Comparison of ENCODE assay signal across 10 mouse cellular contexts in genomic region chr8:126012334-126012733, GRCm38 (mm10). TPM values are rescaled to one million over a fixed set of nuclear protein-coding genes. Genes with fewer than 3 reads are reported as not detected.
"Had no signal": no experiment of that assay in that cellular context is flagged by ENCODE, and none has a peak within 500 bp of the region (broad histone marks: within the 10 kb centered on the region; RNA-seq: fewer than 3 reads in every experiment).

No protein-coding gene starts in this region.

- DNase-seq: kidney, postnatal 10 days; kidney, postnatal 4 days; left cerebral cortex, postnatal 4 days; lung, adult 2 months; lung, postnatal 36 days; midbrain, embryonic 14.5 days; right cerebral cortex, adult 18-20 months; right cerebral cortex, postnatal 25 days; thymus, postnatal 36 days had no signal

RNA-seq across cellular contexts. Expression of gene Kcnk1, which starts 17.4 kb away (rescaled TPM):
- total RNA-seq: megakaryocyte progenitor cell, adult 5-6 weeks had no signal
